Mouse (Mus musculus): Measurements from ENCODE around the gene Stkld1. TPM values are rescaled to one million over a fixed set of nuclear protein-coding genes. Genes with fewer than 3 reads are reported as not detected.
A peak's percentile ranks its signal among the peaks of the same experiment; 100 is the strongest.

The Stkld1 gene
- polyA plus RNA-seq, 1 experiment from 2014 or later: not detected

GRCm38 (mm10) chr2:26905936-26906335 is 27.9 kb upstream of the Stkld1 start:
- Histone ChIP-seq H3K4me3 (ENCODE audit: low read depth, low read length) (no peak overlapping the region), H3K9me3 (ENCODE audit: control insufficient read depth, low read length) (no peaks in the 10 kb centered on the region), H3K9ac (ENCODE audit: low read depth, low read length) (no peak overlapping the region), H3K4me1 (replicated peaks; ENCODE audit: control insufficient read depth, insufficient read depth, low read length) (peaks cover 12% of the 10 kb centered on the region), H3K36me3 (ENCODE audit: control insufficient read depth, insufficient read depth, low read length) (peaks cover 3% of the 10 kb centered on the region; the same call in 1 of the 2 replicates), H3K4me2 (replicated peaks; ENCODE audit: low read depth, low read length) (no peak overlapping the region), H3K27me3 (ENCODE audit: control insufficient read depth, insufficient read depth, low read length) (no peaks in the 10 kb centered on the region), H3K27ac (ENCODE audit: low read depth, low read length) (no peak overlapping the region)
- ATAC-seq (ENCODE audit: low FRiP score) (no peak), DNase-seq (ENCODE audit: low spot score) (no peak)
- WGBS: 85% methylated on average over 2 of the region's 2 CpGs

- ATAC-seq (ENCODE audit: low FRiP score): no peak
- no peak overlapping the region for H3K27ac ChIP-seq (ENCODE audit: low read depth, low read length)
- H3K4me1 ChIP-seq (replicated peaks; ENCODE audit: control insufficient read depth, insufficient read depth, low read length): peaks cover 12% of the 10 kb centered on the region
- H3K4me2 ChIP-seq (replicated peaks; ENCODE audit: low read depth, low read length): no peak overlapping the region
- H3K9ac ChIP-seq (ENCODE audit: low read depth, low read length): no peak overlapping the region
- no peaks in the 10 kb centered on the region for H3K9me3 ChIP-seq (ENCODE audit: control insufficient read depth, low read length)
- no peaks in the 10 kb centered on the region for H3K27me3 ChIP-seq (ENCODE audit: control insufficient read depth, insufficient read depth, low read length)
- H3K4me3 ChIP-seq (ENCODE audit: low read depth, low read length): no peak overlapping the region
- DNase-seq (ENCODE audit: low spot score): no peak
- H3K36me3 ChIP-seq (ENCODE audit: control insufficient read depth, insufficient read depth, low read length): peaks cover 3% of the 10 kb centered on the region; the same call in 1 of the 2 replicates
- WGBS: 91% methylated on average over 3 of the region's 3 CpGs
Observed at GRCm38 (mm10) chr2:26906431-26906830, 27.4 kb upstream of the Stkld1 start.

GRCm38 (mm10) chr2:26907109-26907508 is 26.7 kb upstream of the Stkld1 start:
- Histone ChIP-seq H3K9ac (ENCODE audit: low read depth, low read length) (no peak overlapping the region), H3K4me2 (replicated peaks; ENCODE audit: low read depth, low read length) (no peak overlapping the region), H3K27me3 (ENCODE audit: control insufficient read depth, insufficient read depth, low read length) (no peaks in the 10 kb centered on the region), H3K9me3 (ENCODE audit: control insufficient read depth, low read length) (no peaks in the 10 kb centered on the region), H3K27ac (ENCODE audit: low read depth, low read length) (no peak overlapping the region), H3K4me1 (replicated peaks; ENCODE audit: control insufficient read depth, insufficient read depth, low read length) (peaks cover 11% of the 10 kb centered on the region), H3K4me3 (ENCODE audit: low read depth, low read length) (no peak overlapping the region), H3K36me3 (ENCODE audit: control insufficient read depth, insufficient read depth, low read length) (peaks cover 5% of the 10 kb centered on the region)
- WGBS: 76% methylated on average over 4 of the region's 4 CpGs
- no peak for ATAC-seq (ENCODE audit: low FRiP score)
- DNase-seq (ENCODE audit: low spot score): peak; percentile 68

GRCm38 (mm10) chr2:26908710-26909386 is 25.0 kb upstream of the Stkld1 start:
- Histone ChIP-seq H3K27ac (ENCODE audit: low read depth, low read length) (no peak overlapping the region), H3K4me3 (ENCODE audit: low read depth, low read length) (peak overlapping the region; percentile 89; the same call in 1 of the 2 replicates), H3K4me2 (replicated peaks; ENCODE audit: low read depth, low read length) (peak overlapping the region; percentile 52), H3K4me1 (replicated peaks; ENCODE audit: control insufficient read depth, insufficient read depth, low read length) (peaks cover 12% of the 10 kb centered on the region), H3K9me3 (ENCODE audit: control insufficient read depth, low read length) (no peaks in the 10 kb centered on the region), H3K9ac (ENCODE audit: low read depth, low read length) (peak overlapping the region; percentile 17; the same call in 1 of the 2 replicates), H3K36me3 (ENCODE audit: control insufficient read depth, insufficient read depth, low read length) (peaks cover 13% of the 10 kb centered on the region), H3K27me3 (ENCODE audit: control insufficient read depth, insufficient read depth, low read length) (no peaks in the 10 kb centered on the region)
- ATAC-seq (ENCODE audit: low FRiP score) (no peak), DNase-seq (ENCODE audit: low spot score) (no peak)
- WGBS: 87% methylated on average over 18 of the region's 18 CpGs

GRCm38 (mm10) chr2:26909387-26909784 is 24.5 kb upstream of the Stkld1 start:
- Histone ChIP-seq H3K4me3 (ENCODE audit: low read depth, low read length) (peak overlapping the region; percentile 89), H3K4me1 (replicated peaks; ENCODE audit: control insufficient read depth, insufficient read depth, low read length) (peaks cover 11% of the 10 kb centered on the region), H3K36me3 (ENCODE audit: control insufficient read depth, insufficient read depth, low read length) (peaks cover 14% of the 10 kb centered on the region), H3K4me2 (replicated peaks; ENCODE audit: low read depth, low read length) (peak overlapping the region; percentile 52), H3K27ac (ENCODE audit: low read depth, low read length) (no peak overlapping the region), H3K9me3 (ENCODE audit: control insufficient read depth, low read length) (no peaks in the 10 kb centered on the region), H3K9ac (ENCODE audit: low read depth, low read length) (peak overlapping the region; percentile 92), H3K27me3 (ENCODE audit: control insufficient read depth, insufficient read depth, low read length) (no peaks in the 10 kb centered on the region)
- DNase-seq (ENCODE audit: low spot score) (no peak), ATAC-seq (ENCODE audit: low FRiP score) (no peak)

- Histone ChIP-seq H3K36me3 (ENCODE audit: control insufficient read depth, insufficient read depth, low read length) (peaks cover 14% of the 10 kb centered on the region), H3K9ac (ENCODE audit: low read depth, low read length) (peak within 1 kb of the TSS; percentile 92), H3K4me2 (replicated peaks; ENCODE audit: low read depth, low read length) (peak within 1 kb of the TSS; percentile 98), H3K27ac (ENCODE audit: low read depth, low read length) (peak within 1 kb of the TSS; percentile 87), H3K27me3 (ENCODE audit: control insufficient read depth, insufficient read depth, low read length) (no peaks in the 10 kb centered on the region), H3K9me3 (ENCODE audit: control insufficient read depth, low read length) (no peaks in the 10 kb centered on the region), H3K4me3 (ENCODE audit: low read depth, low read length) (peak within 1 kb of the TSS; percentile 89), H3K4me1 (replicated peaks; ENCODE audit: control insufficient read depth, insufficient read depth, low read length) (peaks cover 11% of the 10 kb centered on the region)
- ATAC-seq (ENCODE audit: low FRiP score): peak; percentile 91
- DNase-seq (ENCODE audit: low spot score): peak; percentile 100
- WGBS: under 1% methylated on average over 70 of the region's 74 CpGs
Observed at GRCm38 (mm10) chr2:26910124-26910993, 23.5 kb upstream of the Stkld1 start, which contains the start of the genes Med22 and Rpl7a. TSS of gene Med22 (minus strand) at chr2:26910677. TSS of gene Rpl7a (plus strand) at chr2:26910764.

DNA sequence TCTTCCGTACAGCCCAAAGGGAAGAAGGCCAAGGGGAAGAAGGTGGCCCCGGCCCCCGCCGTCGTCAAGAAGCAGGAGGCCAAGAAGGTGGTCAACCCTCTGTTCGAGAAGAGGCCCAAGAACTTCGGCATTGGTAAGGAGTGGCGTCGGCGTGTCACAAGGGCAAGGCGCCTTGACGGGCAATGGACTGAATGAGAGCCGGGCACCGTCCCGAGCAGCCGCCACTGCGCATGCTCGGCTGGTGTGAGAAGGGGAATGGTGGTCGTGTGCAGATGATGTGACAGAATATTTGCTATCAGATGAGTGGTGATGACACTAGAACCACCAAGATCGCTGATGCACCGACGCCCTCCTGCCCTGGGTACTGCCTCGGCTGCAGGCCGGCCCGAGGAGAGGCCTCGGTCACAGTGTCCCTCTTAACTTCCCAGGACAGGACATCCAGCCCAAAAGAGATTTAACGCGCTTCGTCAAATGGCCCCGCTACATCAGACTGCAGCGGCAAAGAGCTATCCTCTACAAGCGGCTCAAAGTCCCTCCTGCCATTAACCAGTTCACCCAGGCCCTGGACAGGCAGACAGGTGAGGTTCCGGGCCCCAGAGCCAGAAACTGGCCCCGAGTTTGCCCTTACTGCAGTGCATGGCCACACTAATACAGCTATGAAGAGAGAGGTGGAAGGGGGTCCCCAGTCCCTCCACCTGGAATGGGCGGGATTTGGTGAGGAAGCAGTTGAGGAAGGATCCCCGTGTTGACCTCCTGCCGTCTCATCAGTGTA is 22.7 kb upstream of the Stkld1 start:
- Histone ChIP-seq H3K9me3 (ENCODE audit: control insufficient read depth, low read length) (no peaks in the 10 kb centered on the region), H3K27ac (ENCODE audit: low read depth, low read length) (peak overlapping the region; percentile 87), H3K4me3 (ENCODE audit: low read depth, low read length) (peak overlapping the region; percentile 89), H3K4me1 (replicated peaks; ENCODE audit: control insufficient read depth, insufficient read depth, low read length) (peaks cover 11% of the 10 kb centered on the region), H3K36me3 (ENCODE audit: control insufficient read depth, insufficient read depth, low read length) (peaks cover 14% of the 10 kb centered on the region), H3K4me2 (replicated peaks; ENCODE audit: low read depth, low read length) (peak overlapping the region; percentile 98), H3K27me3 (ENCODE audit: control insufficient read depth, insufficient read depth, low read length) (no peaks in the 10 kb centered on the region), H3K9ac (ENCODE audit: low read depth, low read length) (peak overlapping the region; percentile 92)
- WGBS: 2% methylated on average over 37 of the region's 37 CpGs
- ATAC-seq (ENCODE audit: low FRiP score) (peak; percentile 51), DNase-seq (ENCODE audit: low spot score) (peak; percentile 82)

DNA sequence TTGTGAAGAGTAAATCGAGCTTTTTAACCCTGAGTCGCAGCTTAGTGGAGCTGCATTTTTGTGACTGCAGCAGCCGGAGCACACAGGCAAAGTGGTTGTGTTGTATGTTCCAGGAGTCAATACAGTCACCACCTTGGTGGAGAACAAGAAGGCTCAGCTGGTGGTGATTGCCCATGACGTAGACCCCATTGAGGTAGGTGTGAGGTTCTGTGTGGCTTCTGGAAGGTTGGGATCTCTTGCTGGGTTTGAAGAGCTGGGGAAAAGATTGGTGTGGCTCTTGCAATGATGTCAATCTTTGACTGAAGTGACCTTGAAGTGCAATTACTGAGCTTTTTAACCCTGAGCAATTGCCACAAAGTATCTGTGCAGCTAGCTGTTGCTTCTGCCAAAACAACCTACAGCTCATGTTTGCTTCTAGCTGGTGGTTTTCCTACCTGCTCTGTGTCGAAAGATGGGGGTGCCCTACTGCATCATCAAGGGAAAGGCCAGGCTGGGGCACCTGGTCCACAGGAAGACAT is 21.5 kb upstream of the Stkld1 start:
- ATAC-seq (ENCODE audit: low FRiP score) (no peak), DNase-seq (ENCODE audit: low spot score) (no peak)
- no peak overlapping the region for H3K27ac ChIP-seq (ENCODE audit: low read depth, low read length)
- H3K9ac ChIP-seq (ENCODE audit: low read depth, low read length): peak overlapping the region; percentile 92
- H3K36me3 ChIP-seq (ENCODE audit: control insufficient read depth, insufficient read depth, low read length): peaks cover 14% of the 10 kb centered on the region
- H3K4me1 ChIP-seq (replicated peaks; ENCODE audit: control insufficient read depth, insufficient read depth, low read length): peaks cover 14% of the 10 kb centered on the region
- WGBS: 78% methylated on average over 5 of the region's 5 CpGs
- H3K9me3 ChIP-seq (ENCODE audit: control insufficient read depth, low read length): no peaks in the 10 kb centered on the region
- no peaks in the 10 kb centered on the region for H3K27me3 ChIP-seq (ENCODE audit: control insufficient read depth, insufficient read depth, low read length)
- H3K4me3 ChIP-seq (ENCODE audit: low read depth, low read length): peak overlapping the region; percentile 89
- H3K4me2 ChIP-seq (replicated peaks; ENCODE audit: low read depth, low read length): peak overlapping the region; percentile 98
